Mouse (Mus musculus) spleen, adult 2 months (tissue): ENCODE measurements around the gene Anxa6. TPM values are rescaled to one million over a fixed set of nuclear protein-coding genes. Genes with fewer than 3 reads are reported as not detected.

Experiments used
- DNase-seq, 2 experiments: peaks; one replicate each; pipeline versions ENCODE4 v3.0.0 to v3.0.0-alpha.2; 2012 to 2021; ENCODE audit warnings: low spot score in 2 of 2, low read depth in 1 of 2
- H3K27ac ChIP-seq: fragments of 200-500 bp; 2 replicates; pipeline ENCODE4 v1.5.1; 2012; ENCODE audit warnings: low read length, inconsistent platforms; ENCODE audit not compliant: insufficient read depth
- H3K27me3 ChIP-seq: fragments of 200-500 bp; 2 replicates; pipeline ENCODE4 v1.6.1; 2012; ENCODE audit warnings: mild to moderate bottlenecking, moderate library complexity, low read length, inconsistent platforms; ENCODE audit not compliant: control insufficient read depth, insufficient read depth
- H3K36me3 ChIP-seq: fragments of 200-500 bp; 2 replicates; pipeline ENCODE4 v1.6.1; 2012; ENCODE audit warnings: mild to moderate bottlenecking, low read length, inconsistent platforms; ENCODE audit not compliant: control insufficient read depth, insufficient read depth
- H3K4me1 ChIP-seq: fragments of 200-500 bp; 2 replicates; pipeline ENCODE4 v1.6.1; 2011; ENCODE audit warnings: inconsistent platforms; ENCODE audit not compliant: control insufficient read depth, insufficient read depth, insufficient read length
- H3K4me3 ChIP-seq: fragments of 200-500 bp; 2 replicates; pipeline ENCODE4 v1.5.1; 2011; ENCODE audit warnings: mild to moderate bottlenecking, inconsistent platforms; ENCODE audit not compliant: insufficient read depth, insufficient read length; ENCODE audit errors: extremely low read depth
- CTCF ChIP-seq: fragments of 200-500 bp; IDR thresholded peaks from 2 replicates; pipeline ENCODE4 v1.5.1; 2011; ENCODE audit warnings: mild to moderate bottlenecking, inconsistent platforms; ENCODE audit not compliant: insufficient read depth, insufficient read length, insufficient replicate concordance; ENCODE audit errors: extremely low read depth
- POLR2A ChIP-seq: fragments of 200-500 bp; IDR thresholded peaks from 2 replicates; pipeline ENCODE4 v1.6.1; 2011; ENCODE audit warnings: low read depth, low read length, inconsistent platforms
- WGBS: fragments of 180-500 bp; shearing (Covaris S2); methylation state at CpG from one replicate; pipeline ENCODE4 v1.1.7; 2018; 5-methylcytosine and 5-hydroxymethylcytosine counted together
- polyA plus RNA-seq: library from polyadenylated mRNA; depleted of rRNA; stranded (reverse); fragments of >200 nt; gene quantifications from 2 replicates; pipeline ENCODE4 v1.2.3, GENCODE M21; 2012

Gene Anxa6
- polyA plus RNA-seq, 1 experiment = 104 TPM

DNA sequence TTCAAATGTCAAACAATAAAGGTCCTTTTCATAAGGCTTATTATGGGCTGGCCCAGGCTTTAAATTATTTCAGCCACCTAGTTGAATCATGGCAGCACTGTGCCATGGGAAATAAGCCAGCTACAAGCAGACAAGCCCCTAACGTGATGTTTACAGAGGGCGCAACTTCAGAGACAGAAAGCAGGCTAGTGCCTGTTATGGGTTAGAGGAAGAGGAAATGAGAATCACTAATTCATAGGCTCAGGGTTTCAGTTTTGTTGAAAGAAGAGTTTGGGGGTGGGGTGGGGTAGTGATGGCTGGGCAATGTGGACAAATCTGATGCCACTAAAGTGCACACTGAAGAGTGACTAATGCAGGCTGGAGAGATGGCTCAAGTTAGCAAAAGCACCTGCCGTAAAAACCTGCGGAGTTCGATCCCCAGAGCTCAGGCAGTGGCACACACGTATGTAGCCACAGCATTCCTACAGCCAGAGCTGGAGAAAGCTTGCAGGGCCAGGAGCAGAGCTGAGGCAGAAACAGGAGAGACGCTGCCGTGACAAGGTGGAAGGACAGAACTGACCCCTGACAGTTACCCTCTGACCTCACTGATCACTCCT lies 44.4 kb downstream of the Anxa6 start:
- H3K4me1 ChIP-seq = peaks cover 3% of the 10 kb centered on the region; the same call in 1 of the 2 replicates
- peaks cover 20% of the 10 kb centered on the region for H3K36me3 ChIP-seq
- H3K27ac ChIP-seq = peak overlapping the region; percentile 19; the same call in 1 of the 2 replicates
- 76% methylated on average over 8 of the region's 8 CpGs for WGBS
- H3K4me3 ChIP-seq = no peak overlapping the region
- TF ChIP-seq CTCF (no peak), POLR2A (no peak)
- H3K27me3 ChIP-seq = no peaks in the 10 kb centered on the region
- DNase-seq = no peak

DNA sequence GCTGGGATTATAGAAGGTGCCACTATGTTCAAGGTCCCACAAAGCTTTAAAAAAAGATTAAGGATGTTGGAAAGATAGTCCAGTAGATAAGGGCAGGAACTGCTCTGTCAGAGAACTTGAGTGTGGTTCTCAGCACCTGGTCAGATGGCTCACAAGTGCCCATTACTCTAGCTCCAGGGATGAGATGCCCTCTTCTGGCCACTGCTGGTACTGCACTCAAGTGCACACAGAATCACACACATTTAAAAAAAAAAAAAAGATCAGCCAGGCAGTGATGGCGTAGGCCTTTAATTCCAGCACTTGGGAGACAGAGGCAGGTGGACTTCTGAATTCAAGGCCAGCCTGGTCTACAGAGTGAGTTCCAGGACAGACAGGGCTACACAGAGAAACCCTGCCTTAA lies 45.3 kb downstream of the Anxa6 start:
- no peak for TF ChIP-seq POLR2A
- TF ChIP-seq CTCF = peak; percentile 49; the same call in 1 of the 2 replicates
- no peaks in the 10 kb centered on the region for H3K27me3 ChIP-seq
- no peak overlapping the region for H3K27ac ChIP-seq
- 81% methylated on average over 1 of the region's 1 CpGs for WGBS
- peaks cover 22% of the 10 kb centered on the region for H3K36me3 ChIP-seq
- H3K4me3 ChIP-seq = no peak overlapping the region
- peaks cover 3% of the 10 kb centered on the region; the same call in 1 of the 2 replicates for H3K4me1 ChIP-seq
- DNase-seq = peak in 1 of 2 experiments; percentile 30

DNA sequence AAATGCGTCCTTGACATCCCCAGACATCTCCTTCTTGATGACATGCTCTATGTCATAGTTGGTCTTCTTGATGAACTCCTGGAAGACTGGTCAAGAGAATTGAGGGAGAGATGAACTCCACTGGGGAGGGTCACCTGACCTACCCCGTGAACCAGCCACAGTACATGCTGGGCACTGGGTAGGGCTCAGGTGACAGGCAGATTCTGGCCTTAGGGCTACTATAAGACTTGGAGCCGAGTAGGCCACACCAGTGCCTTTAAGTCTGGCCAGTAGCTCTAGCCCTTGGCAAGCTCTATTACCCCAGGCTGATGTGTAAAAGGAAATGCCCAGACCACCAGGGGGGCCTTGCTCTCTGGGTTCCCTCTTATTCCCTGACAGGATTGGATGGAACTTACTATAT lies 48.2 kb downstream of the Anxa6 start:
- H3K36me3 ChIP-seq = peaks cover 22% of the 10 kb centered on the region
- TF ChIP-seq CTCF (no peak), POLR2A (no peak)
- no peaks in the 10 kb centered on the region for H3K27me3 ChIP-seq
- WGBS = 80% methylated on average over 3 of the region's 3 CpGs
- no peak overlapping the region for H3K27ac ChIP-seq
- H3K4me3 ChIP-seq = no peak overlapping the region
- peaks cover 3% of the 10 kb centered on the region; the same call in 1 of the 2 replicates for H3K4me1 ChIP-seq
- DNase-seq = no peak

DNA sequence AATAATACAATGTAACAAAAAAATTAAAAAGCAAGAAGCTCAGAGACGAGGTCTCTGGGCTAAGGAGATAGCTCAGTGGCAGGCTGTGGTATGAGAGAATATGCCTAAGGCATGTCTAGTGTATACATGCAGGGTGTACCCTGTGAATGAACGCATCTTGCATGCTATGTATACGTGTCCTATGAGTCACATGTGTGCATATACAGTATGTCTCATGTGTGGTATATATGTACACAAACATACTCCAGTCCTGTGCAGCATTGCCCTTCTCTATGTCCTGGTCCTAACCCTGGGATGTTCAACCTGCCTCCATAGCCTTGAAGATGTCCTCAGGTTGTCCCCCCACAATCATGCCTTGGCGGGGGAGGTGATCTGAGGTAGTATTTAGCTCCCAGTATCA lies 48.7 kb downstream of the Anxa6 start:
- 78% methylated on average over 4 of the region's 4 CpGs for WGBS
- TF ChIP-seq POLR2A = no peak
- TF ChIP-seq CTCF = no peak
- no peak for DNase-seq
- Histone ChIP-seq H3K27ac (no peak overlapping the region), H3K36me3 (peaks cover 22% of the 10 kb centered on the region), H3K27me3 (no peaks in the 10 kb centered on the region), H3K4me3 (no peak overlapping the region), H3K4me1 (peaks cover 3% of the 10 kb centered on the region; the same call in 1 of the 2 replicates)

DNA sequence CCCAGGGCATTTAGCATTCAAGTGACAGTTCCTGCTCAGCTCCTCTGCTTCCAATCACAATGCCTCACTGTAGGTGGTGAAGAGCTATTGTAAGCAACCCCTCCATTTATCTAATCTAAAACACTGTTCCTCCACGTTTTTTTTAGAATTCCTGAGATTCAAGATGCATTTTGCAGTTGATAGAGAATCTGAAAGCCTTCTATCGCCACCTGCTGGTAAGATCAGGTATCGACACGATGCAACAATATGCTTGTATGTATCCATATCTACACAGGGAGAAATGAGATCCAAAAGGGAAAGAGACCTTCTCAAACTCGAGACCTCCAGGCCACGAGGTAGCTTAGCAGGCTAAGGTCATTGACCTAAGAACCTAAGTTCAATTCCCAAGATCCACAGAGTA lies 49.2 kb downstream of the Anxa6 start:
- DNase-seq = peak; percentile 50 to 60
- H3K27ac ChIP-seq = no peak overlapping the region
- peaks cover 26% of the 10 kb centered on the region for H3K36me3 ChIP-seq
- TF ChIP-seq CTCF = no peak
- no peak overlapping the region for H3K4me3 ChIP-seq
- WGBS = under 1% methylated on average over 6 of the region's 6 CpGs
- H3K27me3 ChIP-seq = no peaks in the 10 kb centered on the region
- peaks cover 2% of the 10 kb centered on the region; the same call in 1 of the 2 replicates for H3K4me1 ChIP-seq

DNA sequence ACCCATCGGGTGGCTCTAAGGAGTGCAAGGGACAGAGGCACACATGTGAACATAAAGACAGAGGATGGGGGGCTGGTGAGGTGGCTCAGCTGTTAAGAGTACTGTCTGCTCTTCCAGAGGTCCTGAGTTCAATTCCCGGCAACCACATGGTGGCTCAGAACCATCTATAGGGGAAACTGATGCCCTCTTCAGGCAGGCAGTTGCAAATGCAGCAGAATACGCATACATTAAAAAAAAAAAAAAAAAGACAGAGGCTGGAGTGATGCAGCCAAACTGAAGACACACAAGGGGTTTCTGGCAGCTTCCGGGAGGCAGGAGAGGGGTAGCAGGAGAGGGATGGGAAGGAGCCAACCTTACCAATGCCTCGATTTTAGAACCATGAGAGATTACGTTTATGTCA lies 50.7 kb downstream of the Anxa6 start:
- no peaks in the 10 kb centered on the region for H3K4me1 ChIP-seq
- no peaks in the 10 kb centered on the region for H3K27me3 ChIP-seq
- TF ChIP-seq CTCF = no peak
- no peak for DNase-seq
- peaks cover 31% of the 10 kb centered on the region for H3K36me3 ChIP-seq
- H3K4me3 ChIP-seq = no peak overlapping the region
- no peak overlapping the region for H3K27ac ChIP-seq
- 91% methylated on average over 6 of the region's 6 CpGs for WGBS

DNA sequence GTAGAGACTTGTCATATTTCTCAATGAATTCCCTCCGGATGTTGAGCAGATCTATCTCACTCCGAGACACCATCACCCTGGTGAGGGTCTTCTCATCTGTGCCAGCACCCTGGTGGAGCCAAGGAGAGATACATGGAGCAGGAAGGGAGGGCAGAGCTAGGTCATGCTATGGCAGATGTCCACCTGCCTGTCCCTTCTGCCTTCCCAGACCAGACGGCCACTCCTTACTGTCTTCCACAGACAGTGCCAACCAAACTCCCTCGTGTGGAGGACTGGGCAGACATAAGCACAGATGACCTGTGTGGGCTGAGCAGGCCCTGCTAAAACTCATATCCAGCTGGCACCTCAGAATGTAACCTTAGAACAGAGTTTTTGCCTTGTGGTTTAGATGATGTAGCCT lies 51.6 kb downstream of the Anxa6 start:
- no peak for DNase-seq
- TF ChIP-seq CTCF = no peak
- TF ChIP-seq POLR2A = no peak
- no peaks in the 10 kb centered on the region for H3K27me3 ChIP-seq
- H3K36me3 ChIP-seq = peaks cover 31% of the 10 kb centered on the region
- no peaks in the 10 kb centered on the region for H3K4me1 ChIP-seq
- no peak overlapping the region for H3K4me3 ChIP-seq
- 92% methylated on average over 4 of the region's 4 CpGs for WGBS
- H3K27ac ChIP-seq = no peak overlapping the region
